In the genomic region with DNA sequence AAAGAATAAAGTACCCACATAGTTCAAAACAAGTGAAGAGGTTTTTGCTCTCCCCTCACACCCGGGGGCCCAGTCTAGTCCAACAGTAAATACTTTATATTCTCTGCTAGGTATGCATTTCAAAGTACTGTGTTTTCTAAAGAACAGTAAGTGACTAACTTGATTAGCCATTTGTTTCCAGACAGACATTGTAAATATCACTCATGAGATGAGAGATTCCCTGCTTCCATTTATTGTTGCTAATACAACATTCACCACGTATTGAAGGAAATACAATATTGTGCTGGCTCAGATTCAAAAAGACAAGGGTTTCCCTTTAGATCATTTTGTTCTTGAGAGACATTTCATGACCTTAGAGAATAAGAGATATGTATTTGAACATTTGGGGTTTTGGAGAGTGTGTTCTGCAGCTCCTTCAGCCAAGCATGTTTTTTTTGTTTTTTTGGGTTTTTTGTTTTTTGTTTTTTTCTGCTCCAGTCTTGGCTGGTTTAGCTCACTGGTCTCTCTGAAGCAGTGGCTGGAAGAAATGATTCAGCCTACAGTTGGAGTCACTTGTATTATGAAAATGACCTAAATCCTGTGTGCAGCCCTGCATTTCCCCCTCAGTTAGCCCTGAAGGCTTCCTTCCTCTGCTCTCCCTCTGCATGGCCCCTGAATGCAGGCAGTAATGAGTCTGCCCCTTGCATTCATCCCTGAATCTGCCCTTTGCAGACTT, we compare ENCODE assay signal across 11 mouse cellular contexts.
DNase-seq lines count a peak whose midpoint lies in the region; ATAC-seq and TF ChIP-seq lines count a peak whose summit lies in the region.
"Had no signal": no experiment of that assay in that cellular context is flagged by ENCODE, and none has a peak within 500 bp of the region (broad histone marks: within the 10 kb centered on the region; RNA-seq: fewer than 3 reads in every experiment).

No protein-coding gene starts in this region.

- peak overlapping the region; percentile 68 for H3K4me2 ChIP-seq in heart, embryonic 13.5 days
- H3K4me2 ChIP-seq in lung, embryonic 14.5 days: peak overlapping the region; percentile 48
- H3K4me2 ChIP-seq in limb, embryonic 15.5 days: 0 out of 2 replicates have a peak overlapping the region, but pooled peaks have one; percentile 10
- H3K4me2 ChIP-seq in midbrain, embryonic 16.5 days (ENCODE audit: low read length): no peak overlapping the region

- H3K4me1 ChIP-seq in heart, embryonic 13.5 days: peaks cover 38% of the 10 kb centered on the region
- H3K4me1 ChIP-seq in lung, embryonic 14.5 days (ENCODE audit: insufficient read depth): peaks cover 5% of the 10 kb centered on the region; the same call in 1 of the 2 replicates
- peaks cover 57% of the 10 kb centered on the region for H3K4me1 ChIP-seq in embryonic facial prominence, embryonic 10.5 days
- H3K4me1 ChIP-seq in limb, embryonic 15.5 days: peaks cover 17% of the 10 kb centered on the region
- H3K4me1 ChIP-seq in midbrain, embryonic 16.5 days (ENCODE audit: control insufficient read depth, insufficient read depth, low read length): peaks cover 15% of the 10 kb centered on the region; the same call in 1 of the 2 replicates

- DNase-seq in heart, postnatal 14 days: no peak
- DNase-seq in lung, embryonic 14.5 days: peak; percentile 13
- no peak for DNase-seq in lung, adult 18-20 months
- no peak for DNase-seq in embryonic facial prominence, embryonic 10.5 days (ENCODE audit: low spot score)
- no peak for DNase-seq in embryo, embryonic 9.5 days (ENCODE audit: extremely low spot score)
- DNase-seq: forebrain, postnatal 0 days; layer of hippocampus, adult 9-11 months; right cerebral cortex, adult 18-20 months had no signal

- intact Hi-C loops in heart, postnatal 14 days (cut with DNase I): loop anchor here (5.0 kb wide), 1 partner anchor 38 kb away; no protein-coding TSS in a partner anchor

- 59% methylated on average over 2 of the region's 2 CpGs for WGBS in heart, embryonic 13.5 days
- whole genome bisulfite sequencing in lung, embryonic 14.5 days: 32% methylated on average over 2 of the region's 2 CpGs
- 34% methylated on average over 2 of the region's 2 CpGs for WGBS in embryonic facial prominence, embryonic 10.5 days
- 18% methylated on average over 2 of the region's 2 CpGs for WGBS in limb, embryonic 15.5 days
- 57% methylated on average over 2 of the region's 2 CpGs for WGBS in midbrain, embryonic 16.5 days

- no peaks in the 10 kb centered on the region for H3K36me3 ChIP-seq in heart, embryonic 13.5 days
- H3K36me3 ChIP-seq in lung, embryonic 14.5 days (ENCODE audit: insufficient read depth): no peaks in the 10 kb centered on the region
- no peaks in the 10 kb centered on the region for H3K36me3 ChIP-seq in embryonic facial prominence, embryonic 10.5 days (replicated peaks)
- no peaks in the 10 kb centered on the region for H3K36me3 ChIP-seq in limb, embryonic 15.5 days
- no peaks in the 10 kb centered on the region for H3K36me3 ChIP-seq in midbrain, embryonic 16.5 days (ENCODE audit: control insufficient read depth, insufficient read depth, low read length)

- no peak for TF ChIP-seq CTCF in lung, embryonic 14.5 days (IDR thresholded peaks at IDR 0.05; ENCODE audit: low read depth)

- H3K9me3 ChIP-seq in heart, embryonic 13.5 days: no peaks in the 10 kb centered on the region
- H3K9me3 ChIP-seq in lung, embryonic 14.5 days (ENCODE audit: low read depth, low read length): no peaks in the 10 kb centered on the region
- H3K9me3 ChIP-seq in embryonic facial prominence, embryonic 10.5 days: no peaks in the 10 kb centered on the region
- no peaks in the 10 kb centered on the region for H3K9me3 ChIP-seq in limb, embryonic 15.5 days
- H3K9me3 ChIP-seq in midbrain, embryonic 16.5 days (replicated peaks; ENCODE audit: control insufficient read depth, low read length, poor library complexity, severe bottlenecking): no peaks in the 10 kb centered on the region

- no peak overlapping the region for H3K9ac ChIP-seq in heart, embryonic 13.5 days
- H3K9ac ChIP-seq in lung, embryonic 14.5 days: no peak overlapping the region
- H3K9ac ChIP-seq in limb, embryonic 15.5 days: no peak overlapping the region
- no peak overlapping the region for H3K9ac ChIP-seq in midbrain, embryonic 16.5 days (ENCODE audit: low read depth, low read length)
- H3K9ac ChIP-seq: forebrain, postnatal 0 days had no signal

- ATAC-seq in heart, embryonic 13.5 days (ENCODE audit: extremely low read depth, insufficient number of reproducible peaks, low FRiP score, low TSS enrichment): no peak
- no peak for ATAC-seq in lung, embryonic 14.5 days (ENCODE audit: insufficient read depth)
- ATAC-seq in limb, embryonic 15.5 days (ENCODE audit: insufficient number of reproducible peaks, low FRiP score, low TSS enrichment, low read depth): no peak
- ATAC-seq in midbrain, embryonic 16.5 days: no peak
- ATAC-seq: forebrain, postnatal 0 days had no signal

- no peaks in the 10 kb centered on the region for H3K27me3 ChIP-seq in heart, embryonic 13.5 days (replicated peaks)
- no peaks in the 10 kb centered on the region for H3K27me3 ChIP-seq in lung, embryonic 14.5 days (ENCODE audit: insufficient read depth, low read length)
- H3K27me3 ChIP-seq in embryonic facial prominence, embryonic 10.5 days (replicated peaks; ENCODE audit: low read depth, poor library complexity, severe bottlenecking): no peaks in the 10 kb centered on the region
- H3K27me3 ChIP-seq in limb, embryonic 15.5 days: no peaks in the 10 kb centered on the region; the same call in 1 of the 2 replicates
- no peaks in the 10 kb centered on the region for H3K27me3 ChIP-seq in midbrain, embryonic 16.5 days (ENCODE audit: control insufficient read depth, insufficient read depth, low read depth, low read length)

- H3K4me3 ChIP-seq in heart, embryonic 13.5 days: peak overlapping the region; percentile 47
- H3K4me3 ChIP-seq in lung, embryonic 14.5 days (ENCODE audit: low read depth, low read length): peak overlapping the region; percentile 3; the same call in 1 of the 2 replicates
- H3K4me3 ChIP-seq in embryonic facial prominence, embryonic 10.5 days: peak overlapping the region; percentile 43
- 0 out of 2 replicates have a peak overlapping the region, but pooled peaks have one; percentile 34 for H3K4me3 ChIP-seq in limb, embryonic 15.5 days
- no peak overlapping the region for H3K4me3 ChIP-seq in midbrain, embryonic 16.5 days (ENCODE audit: low read depth, low read length)

- H3K27ac ChIP-seq in heart, embryonic 13.5 days (replicated peaks): peak overlapping the region; percentile 45; the same call in 1 of the 2 replicates
- no peak overlapping the region for H3K27ac ChIP-seq in lung, embryonic 14.5 days (ENCODE audit: low read depth)
- peak overlapping the region; percentile 86 for H3K27ac ChIP-seq in embryonic facial prominence, embryonic 10.5 days (replicated peaks)
- 0 out of 2 replicates have a peak overlapping the region, but pooled peaks have one; percentile 13 for H3K27ac ChIP-seq in limb, embryonic 15.5 days
- no peak overlapping the region for H3K27ac ChIP-seq in midbrain, embryonic 16.5 days (ENCODE audit: low read length)

Comparison
In these comparisons a context has a peak if more than half of its experiments do, and no peak if none do; other contexts are left out.
1. H3K27ac ChIP-seq: peak in heart, embryonic 13.5 days (single experiment), embryonic facial prominence, embryonic 10.5 days (single experiment) and limb, embryonic 15.5 days (single experiment); none in lung, embryonic 14.5 days (single experiment) and midbrain, embryonic 16.5 days (single experiment).